Mouse (Mus musculus): ENCODE measurements around the gene Gm47289. TPM values are rescaled to one million over a fixed set of nuclear protein-coding genes. Genes with fewer than 3 reads are reported as not detected.

Gm47289 gene
- not detected in 2 replicates for polyA plus RNA-seq (2012; ENCODE audit: insufficient read depth, insufficient read length, low replicate concordance, missing spikeins)

DNA sequence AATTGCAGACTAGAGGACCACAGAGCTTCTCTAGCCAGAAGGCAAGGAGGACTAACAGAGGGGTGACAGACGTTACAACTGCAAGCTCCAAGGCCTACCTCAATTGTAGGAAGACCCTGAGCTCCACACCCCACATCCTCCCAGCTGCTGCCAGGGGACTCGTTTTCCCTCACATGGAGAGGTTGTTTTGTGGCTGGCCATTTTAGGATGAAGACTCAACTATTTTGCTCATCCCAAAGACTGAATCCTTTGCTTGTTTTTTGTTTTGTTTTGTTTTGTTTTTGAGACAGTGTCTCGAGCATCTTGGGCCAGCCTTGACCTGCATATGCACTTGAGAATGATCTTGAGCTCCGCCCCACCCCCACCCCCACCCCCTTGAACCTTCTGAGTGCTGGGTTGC is at the start of gene Gm47289:
TSS of gene Gm47289 (plus strand) at position 301 of the 400 bp plus-strand sequence.
- Histone ChIP-seq H3K27ac (ENCODE audit: insufficient read depth, low read depth, low read length) (no peak within 1 kb of the TSS), H3K4me1 (ENCODE audit: control insufficient read depth, insufficient read depth, low read length) (peaks cover 6% of the 10 kb centered on the region; the same call in 1 of the 2 replicates), H3K4me3 (ENCODE audit: insufficient read depth, low read depth, low read length) (no peak within 1 kb of the TSS)
- WGBS = 75% methylated on average over 4 of the region's 4 CpGs
- TF ChIP-seq CTCF (IDR thresholded peaks at IDR 0.05; ENCODE audit: insufficient read depth, low read depth, low read length) (no peak), POLR2A (IDR thresholded peaks at IDR 0.05; ENCODE audit: insufficient read depth, low read depth, low read length) (no peak)

DNA sequence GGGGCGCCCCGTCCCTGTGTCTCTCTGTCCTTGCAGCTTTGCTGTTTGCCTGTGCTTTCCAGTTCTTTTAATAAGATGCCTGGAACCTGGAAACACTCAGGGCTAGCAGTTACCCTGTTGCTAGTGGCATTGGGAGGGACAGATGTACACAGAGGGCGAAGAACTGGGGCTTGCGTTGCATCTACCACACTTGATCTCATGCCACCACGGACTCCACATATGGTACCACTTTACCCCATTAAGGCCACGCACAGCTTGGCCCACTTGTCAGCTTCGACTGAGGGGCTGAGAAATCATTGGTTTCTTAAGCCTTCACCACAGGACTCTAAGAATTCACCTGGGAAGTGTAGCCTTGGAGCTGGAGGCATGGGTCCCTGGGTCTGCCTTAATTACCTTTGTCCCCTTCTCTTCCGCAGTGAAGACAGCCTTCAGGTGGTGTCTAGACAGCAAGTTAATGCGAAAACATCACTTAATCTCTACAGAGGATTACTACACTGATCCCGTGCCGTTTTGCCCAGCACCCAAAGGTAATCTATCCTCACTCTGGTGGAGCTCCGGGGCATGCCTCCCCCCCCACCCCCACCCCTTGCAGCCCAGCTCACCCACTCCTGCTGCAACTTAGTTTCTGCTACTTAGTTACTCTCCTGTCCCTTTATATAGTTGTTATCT is 49.1 kb upstream of the Gm47289 start:
- no peak overlapping the region for H3K27ac ChIP-seq (ENCODE audit: insufficient read depth, low read depth, low read length)
- H3K4me1 ChIP-seq (ENCODE audit: control insufficient read depth, insufficient read depth, low read length) = no peaks in the 10 kb centered on the region
- TF ChIP-seq CTCF (IDR thresholded peaks at IDR 0.05; ENCODE audit: insufficient read depth, low read depth, low read length) (no peak), POLR2A (IDR thresholded peaks at IDR 0.05; ENCODE audit: insufficient read depth, low read depth, low read length) (no peak)
- WGBS = 69% methylated on average over 12 of the region's 12 CpGs
- no peak overlapping the region for H3K4me3 ChIP-seq (ENCODE audit: insufficient read depth, low read depth, low read length)

DNA sequence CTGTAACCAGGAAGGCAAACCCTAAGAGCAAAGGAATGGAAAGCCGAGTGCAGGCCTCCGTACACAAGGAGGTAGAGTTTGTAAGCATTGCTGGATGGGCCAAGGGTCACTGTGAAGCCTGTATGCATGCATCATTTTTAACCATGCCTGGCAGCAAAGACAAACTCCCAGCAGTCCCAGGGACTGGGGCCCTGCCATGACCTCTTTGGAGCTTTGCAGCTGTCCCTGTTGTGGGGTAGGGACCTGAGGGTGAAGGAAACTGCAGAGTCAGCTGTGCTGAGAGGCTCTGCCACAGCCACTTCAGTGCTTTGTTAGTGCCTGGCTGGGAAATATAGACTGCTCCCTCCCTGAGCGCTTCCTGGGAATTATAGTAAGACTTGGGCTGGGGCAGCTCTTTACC is 48.3 kb upstream of the Gm47289 start:
- WGBS = 81% methylated on average over 3 of the region's 3 CpGs
- Histone ChIP-seq H3K4me3 (ENCODE audit: insufficient read depth, low read depth, low read length) (no peak overlapping the region), H3K4me1 (ENCODE audit: control insufficient read depth, insufficient read depth, low read length) (no peaks in the 10 kb centered on the region), H3K27ac (ENCODE audit: insufficient read depth, low read depth, low read length) (no peak overlapping the region)
- TF ChIP-seq CTCF (IDR thresholded peaks at IDR 0.05; ENCODE audit: insufficient read depth, low read depth, low read length) (no peak), POLR2A (IDR thresholded peaks at IDR 0.05; ENCODE audit: insufficient read depth, low read depth, low read length) (no peak)

GRCm38 (mm10) chr9:119114911-119115310 is 44.0 kb upstream of the Gm47289 start:
- Histone ChIP-seq H3K4me3 (ENCODE audit: insufficient read depth, low read depth, low read length) (no peak overlapping the region), H3K4me1 (ENCODE audit: control insufficient read depth, insufficient read depth, low read length) (no peaks in the 10 kb centered on the region), H3K27ac (ENCODE audit: insufficient read depth, low read depth, low read length) (no peak overlapping the region)
- TF ChIP-seq CTCF (IDR thresholded peaks at IDR 0.05; ENCODE audit: insufficient read depth, low read depth, low read length) (no peak), POLR2A (IDR thresholded peaks at IDR 0.05; ENCODE audit: insufficient read depth, low read depth, low read length) (no peak)
- WGBS = 92% methylated on average over 17 of the region's 17 CpGs

- H3K4me1 ChIP-seq (ENCODE audit: control insufficient read depth, insufficient read depth, low read length) = no peaks in the 10 kb centered on the region
- TF ChIP-seq CTCF (IDR thresholded peaks at IDR 0.05; ENCODE audit: insufficient read depth, low read depth, low read length) = no peak
- TF ChIP-seq POLR2A (IDR thresholded peaks at IDR 0.05; ENCODE audit: insufficient read depth, low read depth, low read length) = no peak
Measured at GRCm38 (mm10) chr9:119119409-119120167, 39.4 kb upstream of the Gm47289 start.

DNA sequence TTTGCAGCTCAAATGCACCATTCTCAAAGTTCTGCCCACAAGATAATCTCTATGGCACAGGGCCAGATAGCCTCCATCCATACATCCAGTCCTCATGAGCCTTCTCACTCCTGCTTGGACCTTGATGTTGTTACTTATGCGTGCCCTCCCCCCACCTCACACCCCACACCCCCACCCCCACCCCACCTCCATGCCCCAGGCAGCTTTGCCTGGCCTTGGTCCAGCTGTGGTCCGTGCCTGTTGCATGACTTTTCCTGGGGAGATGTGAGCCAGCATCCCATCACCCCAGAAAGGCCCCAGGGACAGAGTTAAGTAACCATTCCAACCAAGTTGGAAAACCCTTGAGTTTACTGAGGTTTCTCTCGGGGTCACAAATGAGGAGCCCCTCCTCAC is 38.8 kb upstream of the Gm47289 start:
- no peak overlapping the region for H3K27ac ChIP-seq (ENCODE audit: insufficient read depth, low read depth, low read length)
- TF ChIP-seq CTCF (IDR thresholded peaks at IDR 0.05; ENCODE audit: insufficient read depth, low read depth, low read length) (no peak), POLR2A (IDR thresholded peaks at IDR 0.05; ENCODE audit: insufficient read depth, low read depth, low read length) (no peak)
- no peak overlapping the region for H3K4me3 ChIP-seq (ENCODE audit: insufficient read depth, low read depth, low read length)
- no peaks in the 10 kb centered on the region for H3K4me1 ChIP-seq (ENCODE audit: control insufficient read depth, insufficient read depth, low read length)
- WGBS = 78% methylated on average over 3 of the region's 3 CpGs

More at GRCm38 (mm10) chr9:119119409-119120167, 39.4 kb upstream of the Gm47289 start:
- no peak overlapping the region for H3K4me3 ChIP-seq (ENCODE audit: insufficient read depth, low read depth, low read length)
- 89% methylated on average over 19 of the region's 19 CpGs for WGBS
- no peak overlapping the region for H3K27ac ChIP-seq (ENCODE audit: insufficient read depth, low read depth, low read length)

- 82% methylated on average over 18 of the region's 18 CpGs for WGBS
- H3K27ac ChIP-seq (ENCODE audit: insufficient read depth, low read depth, low read length) = no peak overlapping the region
- no peak overlapping the region for H3K4me3 ChIP-seq (ENCODE audit: insufficient read depth, low read depth, low read length)
- TF ChIP-seq CTCF (IDR thresholded peaks at IDR 0.05; ENCODE audit: insufficient read depth, low read depth, low read length) = no peak
- no peak for TF ChIP-seq POLR2A (IDR thresholded peaks at IDR 0.05; ENCODE audit: insufficient read depth, low read depth, low read length)
- no peaks in the 10 kb centered on the region for H3K4me1 ChIP-seq (ENCODE audit: control insufficient read depth, insufficient read depth, low read length)
Measured at GRCm38 (mm10) chr9:119122596-119123369, 36.2 kb upstream of the Gm47289 start.

DNA sequence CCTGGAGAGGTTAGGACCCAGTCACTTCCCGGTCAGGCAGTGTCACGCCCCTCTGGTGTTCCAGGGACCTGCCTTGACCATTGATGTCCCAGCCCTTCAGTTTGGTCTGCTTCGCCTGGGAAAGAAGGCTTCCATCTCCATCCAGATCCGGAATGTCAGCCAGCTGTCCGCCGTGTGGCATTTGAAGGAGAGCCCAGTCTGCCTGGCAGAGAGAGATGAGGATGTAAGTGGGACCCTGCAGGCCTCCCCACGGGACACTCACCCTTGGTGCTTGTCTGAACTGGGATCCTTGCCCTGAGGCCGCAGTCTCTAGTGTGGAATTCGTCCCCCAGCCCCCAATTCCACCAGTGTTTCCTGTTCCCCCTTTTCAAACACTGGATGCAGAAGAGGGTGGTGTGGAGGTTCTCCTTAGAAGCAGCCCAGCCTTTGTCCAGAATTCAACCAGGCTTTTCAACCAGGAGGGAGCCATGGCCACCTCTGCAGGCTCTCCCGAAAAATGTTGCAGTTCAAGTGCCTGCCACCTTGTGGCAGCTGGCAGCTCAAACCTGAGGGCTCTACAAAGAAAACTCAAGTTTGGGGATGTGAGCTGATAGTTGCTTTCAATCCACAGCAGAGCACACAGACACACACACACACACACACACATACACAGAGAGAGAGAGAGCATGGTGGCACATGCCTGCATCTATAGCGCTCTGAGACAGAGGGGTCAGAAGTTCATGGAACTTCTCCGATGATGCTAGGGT is 30.4 kb upstream of the Gm47289 start:
- 82% methylated on average over 12 of the region's 12 CpGs for WGBS
- TF ChIP-seq CTCF (IDR thresholded peaks at IDR 0.05; ENCODE audit: insufficient read depth, low read depth, low read length) = no peak
- TF ChIP-seq POLR2A (IDR thresholded peaks at IDR 0.05; ENCODE audit: insufficient read depth, low read depth, low read length) = no peak

More for the DNA sequence above, 30.4 kb upstream of the Gm47289 start:
- Histone ChIP-seq H3K27ac (ENCODE audit: insufficient read depth, low read depth, low read length) (no peak overlapping the region), H3K4me1 (ENCODE audit: control insufficient read depth, insufficient read depth, low read length) (no peaks in the 10 kb centered on the region), H3K4me3 (ENCODE audit: insufficient read depth, low read depth, low read length) (no peak overlapping the region)
